Mouse (Mus musculus) megakaryocyte, embryonic 14.5 days (primary cell): ENCODE results near the gene Crot.

Source experiments
- FLI1 ChIP-seq: IDR thresholded peaks from 2 replicates; pipeline ENCODE4 v1.6.1; 2012; ENCODE audit warnings: low read length, inconsistent platforms, mixed read lengths
- GATA1 ChIP-seq: IDR thresholded peaks from 3 replicates; pipeline ENCODE4 v1.6.1; 2012; ENCODE audit warnings: mixed read lengths, low read length, inconsistent platforms, borderline replicate concordance

DNA sequence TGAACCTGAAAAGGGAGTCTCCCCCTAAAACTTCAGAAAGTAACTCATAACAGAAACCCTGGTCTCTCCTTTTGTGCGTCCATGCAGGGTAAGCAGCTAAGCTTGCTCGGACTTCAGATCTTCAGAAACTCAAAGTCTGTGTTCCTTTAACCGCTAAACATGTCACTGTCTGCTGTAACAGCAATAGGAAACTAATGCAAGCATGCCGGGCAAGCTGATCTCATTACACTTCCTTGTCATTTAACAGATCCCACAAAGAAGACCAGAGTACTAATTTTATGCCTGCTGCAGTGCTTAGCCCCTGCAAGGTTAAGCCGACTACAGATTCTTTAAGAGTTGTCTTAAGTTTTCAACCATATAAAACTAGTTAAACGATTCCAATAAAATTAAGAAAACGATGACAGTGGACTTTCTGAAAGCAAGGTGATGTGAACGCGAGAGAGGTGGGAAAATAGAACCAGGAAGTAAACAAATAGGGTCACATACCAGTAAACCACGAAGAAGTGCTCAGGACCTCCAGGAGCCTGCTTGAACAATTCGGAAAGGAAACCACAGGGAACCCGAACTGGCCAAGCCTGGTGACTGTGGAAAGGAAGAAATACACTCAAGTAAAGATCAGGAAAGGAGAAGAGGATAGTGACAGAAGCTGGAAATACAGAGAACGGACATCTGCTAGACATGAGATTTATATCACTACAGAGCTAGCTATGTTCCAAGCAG, 998 bp downstream of the Crot start:
- TF ChIP-seq GATA1 (no peak), FLI1 (no peak)
